Mouse (Mus musculus) cerebellum, postnatal 25 days (tissue): ENCODE results near the gene Kcne1.
A peak's percentile ranks its signal among the peaks of the same experiment; 100 is the strongest.

Experiments
- DNase-seq, 2 experiments: peaks; one replicate each; pipeline ENCODE4 v3.0.0; 2021; ENCODE audit warnings: mixed read lengths in 2 of 2

The Kcne1 gene

GRCm38 (mm10) chr16:92359229-92359628 is at the start of gene Kcne1:
Gene Kcne1, minus strand, starts transcription at chr16:92359468.
- DNase-seq: no peak

- no peak for DNase-seq
Observed at GRCm38 (mm10) chr16:92407883-92408282, 48.6 kb upstream of the Kcne1 start.

- DNase-seq: no peak
Observed at GRCm38 (mm10) chr16:92404141-92404540, 44.9 kb upstream of the Kcne1 start.

GRCm38 (mm10) chr16:92403069-92403468 is 43.8 kb upstream of the Kcne1 start:
- peak in 1 of 2 experiments; percentile 44 for DNase-seq

GRCm38 (mm10) chr16:92402216-92402615 is 42.9 kb upstream of the Kcne1 start:
- DNase-seq: no peak

- DNase-seq: no peak
Observed at GRCm38 (mm10) chr16:92401206-92401605, 41.9 kb upstream of the Kcne1 start.

- peak; percentile 74 to 77 for DNase-seq
Observed at GRCm38 (mm10) chr16:92399490-92400458, 40.5 kb upstream of the Kcne1 start.

GRCm38 (mm10) chr16:92398574-92399118 is 39.4 kb upstream of the Kcne1 start:
- no peak for DNase-seq

GRCm38 (mm10) chr16:92397745-92398573 is 38.7 kb upstream of the Kcne1 start:
- no peak for DNase-seq

GRCm38 (mm10) chr16:92393732-92394131 is 34.5 kb upstream of the Kcne1 start:
- no peak for DNase-seq

- DNase-seq: no peak
Observed at GRCm38 (mm10) chr16:92387692-92388091, 28.4 kb upstream of the Kcne1 start.

GRCm38 (mm10) chr16:92385062-92385461 is 25.8 kb upstream of the Kcne1 start:
- DNase-seq: peak; percentile 69 to 83

GRCm38 (mm10) chr16:92383412-92383811 is 24.1 kb upstream of the Kcne1 start:
- no peak for DNase-seq

- peak; percentile 30 to 56 for DNase-seq
Observed at GRCm38 (mm10) chr16:92382508-92382907, 23.2 kb upstream of the Kcne1 start.

- DNase-seq: no peak
Observed at GRCm38 (mm10) chr16:92381092-92381491, 21.8 kb upstream of the Kcne1 start.

GRCm38 (mm10) chr16:92376976-92377375 is 17.7 kb upstream of the Kcne1 start:
- no peak for DNase-seq

GRCm38 (mm10) chr16:92371623-92372022 is 12.4 kb upstream of the Kcne1 start:
- DNase-seq: peak; percentile 37 to 55

- no peak for DNase-seq
Observed at GRCm38 (mm10) chr16:92369260-92369659, 10.0 kb upstream of the Kcne1 start.

- no peak for DNase-seq
Observed at GRCm38 (mm10) chr16:92365477-92365876, 6.2 kb upstream of the Kcne1 start.

- DNase-seq: no peak
Observed at GRCm38 (mm10) chr16:92360711-92361110, 1.4 kb upstream of the Kcne1 start.

GRCm38 (mm10) chr16:92358734-92359133 is 534 bp downstream of the Kcne1 start:
- no peak for DNase-seq

GRCm38 (mm10) chr16:92357566-92357965 is 1.7 kb downstream of the Kcne1 start:
- DNase-seq: no peak

GRCm38 (mm10) chr16:92357023-92357422 is 2.2 kb downstream of the Kcne1 start:
- DNase-seq: no peak
